Mouse (Mus musculus) midbrain, embryonic 13.5 days (tissue): ENCODE measurements around the gene Zbtb40. TPM values are rescaled to one million over a fixed set of nuclear protein-coding genes. Genes with fewer than 3 reads are reported as not detected.

Source experiments
- ATAC-seq: fragments of 200-750 bp; cut with Nextera tagmentation; 2 replicates; pipeline ENCODE4 v1.8.0; 2017; ENCODE audit warnings: mild to moderate bottlenecking, moderate TSS enrichment, moderate library complexity
- H3K27ac ChIP-seq: fragments of 300-500 bp; sonication (generic); 2 replicates; pipeline ENCODE4 v1.5.1; 2015; ENCODE audit warnings: inconsistent platforms, mild to moderate bottlenecking, moderate library complexity
- H3K27me3 ChIP-seq: fragments of 300-500 bp; sonication (generic); 2 replicates; pipeline ENCODE4 v1.6.1; 2015; ENCODE audit warnings: mild to moderate bottlenecking, inconsistent platforms
- H3K36me3 ChIP-seq: fragments of 300-500 bp; sonication (generic); 2 replicates; pipeline ENCODE4 v1.6.1; 2015; ENCODE audit warnings: mild to moderate bottlenecking, inconsistent platforms
- H3K4me1 ChIP-seq: fragments of 300-500 bp; sonication (generic); replicated peaks from 2 replicates; pipeline ENCODE4 v1.6.1; 2015; ENCODE audit warnings: inconsistent platforms
- H3K4me2 ChIP-seq: fragments of 300-500 bp; sonication (generic); replicated peaks from 2 replicates; pipeline ENCODE4 v1.6.1; 2015; ENCODE audit warnings: moderate library complexity, mild to moderate bottlenecking, inconsistent platforms
- H3K4me3 ChIP-seq: fragments of 300-500 bp; sonication (generic); replicated peaks from 2 replicates; pipeline ENCODE4 v1.5.1; 2015; ENCODE audit warnings: mild to moderate bottlenecking, inconsistent platforms
- H3K9ac ChIP-seq: fragments of 300-500 bp; sonication (generic); replicated peaks from 2 replicates; pipeline ENCODE4 v1.6.1; 2015; ENCODE audit warnings: mild to moderate bottlenecking, inconsistent platforms
- H3K9me3 ChIP-seq: fragments of 300-500 bp; sonication (generic); 2 replicates; pipeline ENCODE4 v1.6.1; 2016; ENCODE audit warnings: mild to moderate bottlenecking, inconsistent platforms
- WGBS: fragments of 180-500 bp; shearing (Covaris S2); methylation state at CpG from one replicate; pipeline ENCODE4 v1.1.7; 2015; 5-methylcytosine and 5-hydroxymethylcytosine counted together
- polyA plus RNA-seq: library from polyadenylated mRNA; unstranded; fragments of >200 nt; fragmentation: Nextera tagmentation; extraction: Ambion mirVana; gene quantifications from 2 replicates; pipeline ENCODE4 v1.2.1, GENCODE M21; 2015

The Zbtb40 gene
- polyA plus RNA-seq, 1 experiment from 2014 or later = 5.3 TPM

- Histone ChIP-seq H3K4me3 (no peak overlapping the region), H3K27ac (peak overlapping the region; percentile 80), H3K9me3 (no peaks in the 10 kb centered on the region), H3K4me1 (peaks cover 88% of the 10 kb centered on the region), H3K36me3 (no peaks in the 10 kb centered on the region), H3K27me3 (peaks cover 83% of the 10 kb centered on the region), H3K4me2 (peak overlapping the region; percentile 15; the same call in 1 of the 2 replicates), H3K9ac (no peak overlapping the region)
- WGBS = 10% methylated on average over 9 of the region's 9 CpGs
- no peak for ATAC-seq
Observed at GRCm38 (mm10) chr4:136967511-136967910, 81.1 kb downstream of the Zbtb40 start.

- Histone ChIP-seq H3K4me1 (peaks cover 96% of the 10 kb centered on the region), H3K27me3 (peaks cover 83% of the 10 kb centered on the region), H3K27ac (peak overlapping the region; percentile 80), H3K9me3 (no peaks in the 10 kb centered on the region), H3K36me3 (no peaks in the 10 kb centered on the region), H3K4me3 (no peak overlapping the region), H3K4me2 (peak overlapping the region; percentile 15; the same call in 1 of the 2 replicates), H3K9ac (no peak overlapping the region)
- peak; percentile 41; the same call in 1 of the 2 replicates for ATAC-seq
- WGBS = 15% methylated on average over 16 of the region's 16 CpGs
Observed at GRCm38 (mm10) chr4:136966493-136967390, 81.9 kb downstream of the Zbtb40 start.

GRCm38 (mm10) chr4:136964990-136965421, 83.6 kb downstream of the Zbtb40 start:
- ATAC-seq = peak; percentile 81
- Histone ChIP-seq H3K9me3 (no peaks in the 10 kb centered on the region), H3K27ac (peak overlapping the region; percentile 67), H3K9ac (no peak overlapping the region), H3K4me2 (0 out of 2 replicates have a peak overlapping the region, but pooled peaks have one; percentile 20), H3K4me3 (no peak overlapping the region), H3K4me1 (peaks cover 91% of the 10 kb centered on the region), H3K36me3 (no peaks in the 10 kb centered on the region), H3K27me3 (peaks cover 83% of the 10 kb centered on the region)
- WGBS = 9% methylated on average over 15 of the region's 15 CpGs

GRCm38 (mm10) chr4:136962447-136962846, 86.2 kb downstream of the Zbtb40 start:
- 0 out of 2 replicates have a peak overlapping the region, but pooled peaks have one; percentile 15 for H3K27ac ChIP-seq
- ATAC-seq = no peak
- no peak overlapping the region for H3K4me2 ChIP-seq
- no peaks in the 10 kb centered on the region for H3K36me3 ChIP-seq
- 54% methylated on average over 4 of the region's 4 CpGs for WGBS
- H3K9ac ChIP-seq = no peak overlapping the region
- H3K4me1 ChIP-seq = peaks cover 67% of the 10 kb centered on the region
- no peak overlapping the region for H3K4me3 ChIP-seq
- H3K27me3 ChIP-seq = peaks cover 85% of the 10 kb centered on the region
- H3K9me3 ChIP-seq = no peaks in the 10 kb centered on the region

GRCm38 (mm10) chr4:136961642-136962285, 86.8 kb downstream of the Zbtb40 start:
- H3K27me3 ChIP-seq = peaks cover 87% of the 10 kb centered on the region
- H3K36me3 ChIP-seq = no peaks in the 10 kb centered on the region
- H3K4me1 ChIP-seq = peaks cover 67% of the 10 kb centered on the region
- no peaks in the 10 kb centered on the region for H3K9me3 ChIP-seq
- 33% methylated on average over 4 of the region's 4 CpGs for WGBS
- H3K9ac ChIP-seq = no peak overlapping the region
- ATAC-seq = no peak
- no peak overlapping the region for H3K4me2 ChIP-seq
- H3K4me3 ChIP-seq = no peak overlapping the region
- H3K27ac ChIP-seq = no peak overlapping the region

- Histone ChIP-seq H3K4me2 (no peak overlapping the region), H3K4me3 (no peak overlapping the region), H3K36me3 (no peaks in the 10 kb centered on the region), H3K27me3 (peaks cover 91% of the 10 kb centered on the region), H3K4me1 (peaks cover 62% of the 10 kb centered on the region), H3K9me3 (no peaks in the 10 kb centered on the region), H3K27ac (no peak overlapping the region), H3K9ac (no peak overlapping the region)
- 81% methylated on average over 9 of the region's 9 CpGs for WGBS
- no peak for ATAC-seq
Observed at GRCm38 (mm10) chr4:136960581-136960980, 88.0 kb downstream of the Zbtb40 start.

GRCm38 (mm10) chr4:136960068-136960467, 88.5 kb downstream of the Zbtb40 start:
- Histone ChIP-seq H3K9me3 (no peaks in the 10 kb centered on the region), H3K4me2 (no peak overlapping the region), H3K4me3 (no peak overlapping the region), H3K36me3 (no peaks in the 10 kb centered on the region), H3K4me1 (peaks cover 60% of the 10 kb centered on the region), H3K27me3 (peaks cover 92% of the 10 kb centered on the region), H3K9ac (no peak overlapping the region), H3K27ac (no peak overlapping the region)
- ATAC-seq = no peak
- WGBS = 59% methylated on average over 3 of the region's 3 CpGs

GRCm38 (mm10) chr4:136956751-136957446, 91.7 kb downstream of the Zbtb40 start, which contains the start of gene Epha8:
TSS of gene Epha8 (minus strand) at chr4:136956816.
- Histone ChIP-seq H3K9ac (peak within 1 kb of the TSS; percentile 67), H3K4me2 (peak within 1 kb of the TSS; percentile 84), H3K27me3 (peaks cover 99% of the 10 kb centered on the region), H3K4me1 (peaks cover 51% of the 10 kb centered on the region), H3K9me3 (no peaks in the 10 kb centered on the region), H3K36me3 (no peaks in the 10 kb centered on the region), H3K4me3 (peak within 1 kb of the TSS; percentile 53), H3K27ac (no peak within 1 kb of the TSS)
- 2% methylated on average over 52 of the region's 75 CpGs for WGBS
- ATAC-seq = peak; percentile 44

- no peaks in the 10 kb centered on the region for H3K9me3 ChIP-seq
- H3K4me3 ChIP-seq = peak overlapping the region; percentile 53; the same call in 1 of the 2 replicates
- H3K27ac ChIP-seq = no peak overlapping the region
- H3K9ac ChIP-seq = peak overlapping the region; percentile 39; the same call in 1 of the 2 replicates
- H3K4me2 ChIP-seq = peak overlapping the region; percentile 84
- peaks cover 100% of the 10 kb centered on the region for H3K27me3 ChIP-seq
- ATAC-seq = no peak
- WGBS = 64% methylated on average over 6 of the region's 6 CpGs
- H3K4me1 ChIP-seq = peaks cover 50% of the 10 kb centered on the region
- no peaks in the 10 kb centered on the region for H3K36me3 ChIP-seq
Observed at GRCm38 (mm10) chr4:136954562-136954961, 94.0 kb downstream of the Zbtb40 start.

- 37% methylated on average over 10 of the region's 10 CpGs for WGBS
- H3K36me3 ChIP-seq = no peaks in the 10 kb centered on the region
- H3K27me3 ChIP-seq = peaks cover 94% of the 10 kb centered on the region
- peaks cover 44% of the 10 kb centered on the region for H3K4me1 ChIP-seq
- H3K9ac ChIP-seq = peak overlapping the region; percentile 37
- no peak overlapping the region for H3K4me3 ChIP-seq
- no peak overlapping the region for H3K4me2 ChIP-seq
- H3K9me3 ChIP-seq = no peaks in the 10 kb centered on the region
- H3K27ac ChIP-seq = no peak overlapping the region
- ATAC-seq = 0 out of 2 replicates have a peak, but pooled peaks have one; percentile 32
Observed at GRCm38 (mm10) chr4:136949266-136949989, 99.2 kb downstream of the Zbtb40 start.

- WGBS = 68% methylated on average over 17 of the region's 17 CpGs
- Histone ChIP-seq H3K9ac (no peak overlapping the region), H3K4me2 (no peak overlapping the region), H3K36me3 (no peaks in the 10 kb centered on the region), H3K4me3 (no peak overlapping the region), H3K27ac (no peak overlapping the region), H3K9me3 (no peaks in the 10 kb centered on the region), H3K27me3 (peaks cover 86% of the 10 kb centered on the region), H3K4me1 (peaks cover 54% of the 10 kb centered on the region)
- no peak for ATAC-seq
Observed at GRCm38 (mm10) chr4:136945397-136945796, 103.2 kb downstream of the Zbtb40 start.
